Mouse (Mus musculus) E14TG2a.4 (cell line): Measurements from ENCODE around the gene Mob3c.

ENCODE experiments used
- H3K27me3 ChIP-seq: 2 replicates; pipeline ENCODE4 v1.6.1; 2014; ENCODE audit warnings: low read length, control low read depth; ENCODE audit not compliant: insufficient read depth
- H3K36me3 ChIP-seq: 2 replicates; pipeline ENCODE4 v1.6.1; 2014; ENCODE audit warnings: low read length, control low read depth; ENCODE audit not compliant: insufficient read depth
- H3K4me1 ChIP-seq: replicated peaks from 2 replicates; pipeline ENCODE4 v1.6.1; 2014; ENCODE audit warnings: low read depth, low read length, control low read depth
- H3K4me3 ChIP-seq: replicated peaks from 2 replicates; pipeline ENCODE4 v1.5.1; 2014; ENCODE audit warnings: mild to moderate bottlenecking, low read length
- H3K9me3 ChIP-seq: 2 replicates; pipeline ENCODE4 v1.6.1; 2014; ENCODE audit warnings: low read length, control low read depth
- CTCF ChIP-seq: conservative IDR thresholded peaks from 2 replicates; pipeline ENCODE4 v1.5.1; 2014; ENCODE audit warnings: low read length
- NANOG ChIP-seq: IDR thresholded peaks from 2 replicates; pipeline ENCODE4 v1.6.1; 2014; ENCODE audit warnings: borderline replicate concordance, low read length, mixed read lengths
- POU5F1 ChIP-seq: IDR thresholded peaks from 2 replicates; pipeline ENCODE4 v1.6.1; 2014; ENCODE audit warnings: low read length, borderline replicate concordance

Mob3c gene

DNA sequence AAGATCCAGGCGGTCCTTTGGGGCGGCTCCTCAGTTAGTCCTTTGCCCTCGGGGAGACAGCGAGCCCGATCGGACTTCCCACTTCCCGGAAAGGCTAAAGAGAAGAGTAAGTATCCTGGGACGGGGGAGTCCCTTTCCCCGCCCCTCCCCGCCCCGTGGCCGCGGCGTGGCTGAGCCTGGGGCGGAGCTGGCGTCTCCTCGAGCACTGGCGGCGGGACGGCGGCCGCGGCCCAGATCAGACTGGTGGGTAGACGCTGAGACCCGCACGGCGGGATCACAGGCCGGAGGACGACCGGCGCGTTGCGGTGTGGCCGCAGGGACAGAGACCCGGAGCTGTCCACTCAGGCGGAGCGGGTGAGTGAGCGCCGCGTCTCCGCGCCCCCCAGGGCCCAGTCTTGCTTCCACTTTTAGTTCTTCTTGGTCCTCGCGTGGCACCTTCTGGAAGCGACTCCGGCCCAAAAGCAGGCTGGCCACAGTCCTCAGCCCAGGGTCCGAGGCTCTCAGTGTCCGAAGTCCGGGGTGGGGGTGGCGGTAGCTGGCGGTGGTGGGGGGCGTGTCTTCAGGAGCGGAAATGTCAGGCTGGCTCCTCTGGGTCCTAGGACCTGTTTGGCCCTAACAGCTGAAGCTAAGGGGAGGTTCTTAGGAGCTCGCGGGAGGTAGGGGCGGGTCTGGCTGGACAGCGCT, at the start of gene Mob3c:
TSS of gene Mob3c (plus strand) at position 205 of the 684 bp plus-strand sequence.
- peaks cover 4% of the 10 kb centered on the region for H3K36me3 ChIP-seq
- peaks cover 67% of the 10 kb centered on the region for H3K4me1 ChIP-seq
- H3K4me3 ChIP-seq: peak within 1 kb of the TSS; percentile 92
- no peaks in the 10 kb centered on the region for H3K9me3 ChIP-seq
- TF ChIP-seq POU5F1: no peak
- TF ChIP-seq CTCF: no peak
- TF ChIP-seq NANOG: no peak
- H3K27me3 ChIP-seq: peaks cover 16% of the 10 kb centered on the region

- H3K9me3 ChIP-seq: no peaks in the 10 kb centered on the region
- TF ChIP-seq CTCF (no peak), NANOG (no peak), POU5F1 (no peak)
- peaks cover 18% of the 10 kb centered on the region for H3K36me3 ChIP-seq
- H3K4me3 ChIP-seq: no peak overlapping the region
- peaks cover 32% of the 10 kb centered on the region for H3K4me1 ChIP-seq
- peaks cover 7% of the 10 kb centered on the region; the same call in 1 of the 2 replicates for H3K27me3 ChIP-seq
These were observed 47.6 kb upstream of the Mob3c start for GRCm38 (mm10) chr4:115780269-115780668.

DNA sequence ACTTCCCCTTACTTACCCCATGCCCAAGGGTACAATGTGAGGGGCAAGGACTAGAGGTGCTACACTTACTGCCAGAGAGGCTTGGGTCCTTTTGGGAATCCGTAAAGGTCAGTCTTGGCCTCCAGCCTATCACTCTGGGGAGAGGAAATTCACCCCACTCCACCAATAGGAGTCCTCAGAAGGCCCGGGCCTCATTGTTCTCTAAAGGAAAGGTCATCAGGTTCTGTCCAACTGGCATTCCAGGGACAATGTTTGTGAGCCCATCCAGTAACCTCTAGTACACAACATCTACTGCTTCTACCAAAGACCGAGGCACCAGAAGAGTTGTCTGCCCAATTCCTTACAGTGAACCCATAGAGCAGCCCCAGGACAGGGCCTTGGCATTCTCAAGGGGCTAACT, 47.0 kb upstream of the Mob3c start, which contains the start of gene Tex38:
TSS of gene Tex38 (minus strand) at position 101 of the 400 bp plus-strand sequence.
- H3K4me3 ChIP-seq: no peak within 1 kb of the TSS
- peaks cover 7% of the 10 kb centered on the region; the same call in 1 of the 2 replicates for H3K27me3 ChIP-seq
- TF ChIP-seq CTCF (no peak), POU5F1 (no peak), NANOG (no peak)
- peaks cover 16% of the 10 kb centered on the region for H3K36me3 ChIP-seq
- H3K4me1 ChIP-seq: peaks cover 38% of the 10 kb centered on the region
- H3K9me3 ChIP-seq: no peaks in the 10 kb centered on the region

DNA sequence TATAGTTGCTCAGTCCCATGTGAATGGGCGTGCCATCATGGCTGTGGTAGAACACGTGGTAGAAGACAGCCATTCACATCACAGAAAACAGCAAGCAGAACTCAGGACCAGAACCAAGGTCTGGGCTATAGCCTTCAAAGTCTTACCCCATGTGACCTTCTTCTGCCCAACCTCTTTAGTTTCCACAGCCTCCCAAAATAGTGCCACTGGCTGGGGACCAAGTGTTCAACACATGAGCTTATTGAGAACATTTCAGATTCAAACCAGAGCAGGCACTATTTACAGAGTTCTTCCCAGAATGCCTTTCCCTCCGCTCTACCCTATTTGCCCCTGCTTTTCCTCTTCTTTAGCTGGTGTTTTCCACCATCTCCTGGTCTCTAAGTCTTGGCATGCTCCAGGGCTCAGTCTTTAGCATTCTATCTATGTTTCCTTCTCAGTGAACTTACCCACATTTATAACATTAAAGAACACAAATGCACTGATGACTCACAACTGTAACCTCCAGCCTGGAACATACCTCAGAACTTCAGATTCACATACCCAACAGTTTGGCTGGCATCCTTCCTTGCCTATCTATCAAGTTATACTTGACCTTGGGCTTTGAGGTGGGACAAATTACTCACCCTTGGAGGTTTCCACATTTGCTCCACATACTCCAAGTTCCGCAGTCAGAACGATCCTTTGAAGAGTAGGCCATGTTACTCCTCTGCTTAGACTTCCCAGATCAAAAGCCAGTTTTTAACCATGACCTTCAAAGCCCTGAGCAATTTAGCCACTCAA, 45.7 kb upstream of the Mob3c start:
- H3K9me3 ChIP-seq: no peaks in the 10 kb centered on the region
- peaks cover 7% of the 10 kb centered on the region; the same call in 1 of the 2 replicates for H3K27me3 ChIP-seq
- H3K36me3 ChIP-seq: peaks cover 16% of the 10 kb centered on the region
- H3K4me1 ChIP-seq: peaks cover 42% of the 10 kb centered on the region
- H3K4me3 ChIP-seq: no peak overlapping the region
- TF ChIP-seq NANOG: no peak
- TF ChIP-seq CTCF: no peak
- no peak for TF ChIP-seq POU5F1

DNA sequence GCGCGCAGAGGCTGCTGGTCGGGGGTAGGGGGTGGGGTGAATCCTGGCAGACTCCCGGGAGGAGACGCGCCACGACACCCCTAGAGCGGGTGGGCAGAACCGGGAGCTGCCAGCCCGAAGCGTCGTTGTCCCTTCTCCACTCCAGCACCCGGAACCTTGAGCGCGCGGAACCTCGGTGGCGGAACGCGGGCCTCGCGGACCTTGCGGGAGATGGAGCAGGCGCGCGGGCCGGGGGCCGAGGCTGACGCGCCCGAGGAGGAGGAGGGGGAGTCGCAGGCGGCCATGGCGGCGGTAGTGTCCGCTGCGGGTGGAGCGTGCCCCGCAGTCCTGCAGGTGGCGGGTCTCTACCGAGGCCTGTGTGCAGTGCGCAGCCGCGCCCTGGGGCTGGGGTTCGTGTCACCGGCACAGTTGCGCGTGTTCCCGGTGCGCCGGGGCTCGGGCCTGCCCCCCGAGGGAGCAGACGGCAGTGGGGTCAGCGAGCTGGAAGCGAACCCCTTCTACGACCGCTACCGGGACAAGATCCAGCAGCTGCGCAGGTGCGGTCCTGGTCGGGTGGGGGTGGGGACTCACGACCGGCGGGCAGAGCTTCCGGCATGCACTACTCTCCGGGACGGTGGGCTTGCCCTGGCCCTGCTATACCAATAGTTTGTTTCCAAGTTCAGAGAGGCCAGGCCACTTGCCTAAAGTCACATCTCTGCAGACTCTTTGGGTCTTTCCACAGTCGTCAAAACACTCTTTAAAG, 43.0 kb upstream of the Mob3c start, which contains the start of gene Atpaf1:
TSS of gene Atpaf1 (plus strand) at position 44 of the 742 bp plus-strand sequence.
- no peaks in the 10 kb centered on the region for H3K9me3 ChIP-seq
- no peak for TF ChIP-seq NANOG
- no peak for TF ChIP-seq POU5F1
- TF ChIP-seq CTCF: no peak
- peaks cover 36% of the 10 kb centered on the region for H3K36me3 ChIP-seq
- H3K27me3 ChIP-seq: peaks cover 7% of the 10 kb centered on the region; the same call in 1 of the 2 replicates
- peak within 1 kb of the TSS; percentile 88 for H3K4me3 ChIP-seq
- peaks cover 28% of the 10 kb centered on the region for H3K4me1 ChIP-seq

DNA sequence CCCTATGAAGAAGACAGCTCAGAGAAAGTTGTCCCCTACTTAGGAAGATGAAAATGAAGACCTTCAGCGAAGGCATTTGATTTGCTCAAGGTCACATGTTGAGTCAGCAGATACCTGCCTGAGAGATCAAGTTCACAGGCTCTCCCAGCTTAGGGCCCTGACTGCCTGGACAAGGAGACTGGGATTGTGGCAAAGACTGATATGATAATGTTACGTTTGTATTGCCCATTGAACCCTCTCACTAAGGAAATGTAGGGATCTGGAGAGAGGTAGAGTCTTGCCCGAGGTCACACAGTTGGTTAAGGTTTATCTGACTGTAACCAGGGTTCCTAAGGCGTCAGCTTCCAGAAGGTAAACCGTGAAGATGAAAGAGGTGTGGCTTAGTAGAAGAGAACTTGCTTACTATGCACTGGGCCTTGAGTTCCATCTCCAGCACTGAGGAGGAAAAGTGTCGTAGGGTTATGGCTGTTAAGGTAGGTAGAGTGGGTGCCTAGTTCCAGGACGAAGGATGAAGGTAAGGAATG, 42.3 kb upstream of the Mob3c start:
- peaks cover 7% of the 10 kb centered on the region; the same call in 1 of the 2 replicates for H3K27me3 ChIP-seq
- H3K4me3 ChIP-seq: peak overlapping the region; percentile 88
- no peak for TF ChIP-seq POU5F1
- TF ChIP-seq CTCF: no peak
- TF ChIP-seq NANOG: no peak
- no peaks in the 10 kb centered on the region for H3K9me3 ChIP-seq
- H3K4me1 ChIP-seq: peaks cover 26% of the 10 kb centered on the region
- peaks cover 42% of the 10 kb centered on the region for H3K36me3 ChIP-seq

- no peak overlapping the region for H3K4me3 ChIP-seq
- no peak for TF ChIP-seq CTCF
- no peak for TF ChIP-seq POU5F1
- no peak for TF ChIP-seq NANOG
- peaks cover 87% of the 10 kb centered on the region for H3K36me3 ChIP-seq
- H3K4me1 ChIP-seq: peaks cover 4% of the 10 kb centered on the region
- no peaks in the 10 kb centered on the region for H3K9me3 ChIP-seq
- H3K27me3 ChIP-seq: no peaks in the 10 kb centered on the region
These were observed 37.0 kb upstream of the Mob3c start for GRCm38 (mm10) chr4:115790864-115791263.

GRCm38 (mm10) chr4:115795360-115795759, 32.5 kb upstream of the Mob3c start:
- H3K4me1 ChIP-seq: no peaks in the 10 kb centered on the region
- H3K36me3 ChIP-seq: peaks cover 90% of the 10 kb centered on the region
- TF ChIP-seq POU5F1 (no peak), NANOG (no peak), CTCF (no peak)
- no peaks in the 10 kb centered on the region for H3K27me3 ChIP-seq
- no peaks in the 10 kb centered on the region for H3K9me3 ChIP-seq
- H3K4me3 ChIP-seq: no peak overlapping the region
